Mouse (Mus musculus) embryonic facial prominence, embryonic 10.5 days (tissue): ENCODE data around the gene Tectb. TPM values are rescaled to one million over a fixed set of nuclear protein-coding genes. Genes with fewer than 3 reads are reported as not detected.

Experiments
- DNase-seq: peaks from one replicate; pipeline ENCODE4 v3.0.0-alpha.2; 2017; ENCODE audit warnings: low spot score
- H3K27ac ChIP-seq: fragments of 300-500 bp; sonication (generic); replicated peaks from 2 replicates; pipeline ENCODE4 v1.5.1; 2016; ENCODE audit warnings: mild to moderate bottlenecking
- H3K27me3 ChIP-seq: fragments of 300-500 bp; sonication (generic); replicated peaks from 2 replicates; pipeline ENCODE4 v1.6.1; 2016; ENCODE audit warnings: low read depth, mild to moderate bottlenecking; ENCODE audit not compliant: poor library complexity, severe bottlenecking
- H3K36me3 ChIP-seq: fragments of 300-500 bp; sonication (generic); replicated peaks from 2 replicates; pipeline ENCODE4 v1.6.1; 2016; ENCODE audit warnings: mild to moderate bottlenecking, moderate library complexity
- H3K4me1 ChIP-seq: fragments of 300-500 bp; sonication (generic); 2 replicates; pipeline ENCODE4 v1.6.1; 2016
- H3K4me3 ChIP-seq: fragments of 300-500 bp; sonication (generic); 2 replicates; pipeline ENCODE4 v1.5.1; 2016; ENCODE audit warnings: mild to moderate bottlenecking, moderate library complexity
- H3K9me3 ChIP-seq: fragments of 300-500 bp; sonication (generic); 2 replicates; pipeline ENCODE4 v1.6.1; 2016; ENCODE audit warnings: mild to moderate bottlenecking
- WGBS: fragments of 180-500 bp; shearing (Covaris S2); methylation state at CpG from one replicate; pipeline ENCODE4 v1.1.7; 2016; 5-methylcytosine and 5-hydroxymethylcytosine counted together
- microRNA-seq: library from miRNA; unstranded; fragments of <30 nt; microRNA quantifications from one replicate; pipeline ENCODE4, GENCODE M21; 2017
- polyA plus RNA-seq: library from polyadenylated mRNA; unstranded; fragments of >200 nt; fragmentation: Nextera tagmentation; extraction: Ambion mirVana; gene quantifications from 2 replicates; pipeline ENCODE4 v1.2.1, GENCODE M21; 2016

Gene Tectb
- polyA plus RNA-seq, 1 experiment from 2014 or later = not detected

- Histone ChIP-seq H3K36me3 (no peaks in the 10 kb centered on the region), H3K4me3 (no peak overlapping the region), H3K27me3 (no peaks in the 10 kb centered on the region), H3K27ac (peak overlapping the region; percentile 57), H3K4me1 (peaks cover 8% of the 10 kb centered on the region), H3K9me3 (no peaks in the 10 kb centered on the region)
- peak; percentile 43 for DNase-seq
- WGBS = 22% methylated on average over 7 of the region's 7 CpGs
These were observed 64.3 kb downstream of the Tectb start for GRCm38 (mm10) chr19:55244791-55245231.

Small RNA genes within 50 kb of the gene (microRNA-seq; reads per million reads assigned to microRNA genes)
- not detected for gene Mir6715

Other genes with a start within 250 kb of the Tectb start
- 18.1 and 20.4 TPM in 2 replicates for gene Gpam, start 53.5 kb upstream of the Tectb start, polyA plus RNA-seq
- gene Gucy2g, start 60.5 kb downstream of the Tectb start, polyA plus RNA-seq = not detected in 2 replicates
- 24.0 and 27.4 TPM in 2 replicates for gene Acsl5, start 71.2 kb downstream of the Tectb start, polyA plus RNA-seq
- gene Zdhhc6, start 135.3 kb downstream of the Tectb start, polyA plus RNA-seq = 112 and 115 TPM in 2 replicates
- 30.6 and 31.2 TPM in 2 replicates for gene Vti1a, start 135.6 kb downstream of the Tectb start, polyA plus RNA-seq